Mouse (Mus musculus): ENCODE results near the gene Cacng3. TPM values are rescaled to one million over a fixed set of nuclear protein-coding genes. Genes with fewer than 3 reads are reported as not detected.

The Cacng3 gene
- polyA plus RNA-seq, 1 experiment from 2014 or later = 0.12 TPM

GRCm38 (mm10) chr7:122728186-122728585 is 57.9 kb downstream of the Cacng3 start:
- ATAC-seq (no peak), DNase-seq (no peak)
- no peak for TF ChIP-seq EP300 (IDR thresholded peaks at IDR 0.05; ENCODE audit: low read depth)
- TF ChIP-seq CTCF (IDR thresholded peaks at IDR 0.05; ENCODE audit: low read depth) = no peak
- Histone ChIP-seq H3K36me3 (replicated peaks; ENCODE audit: insufficient read depth, low read length) (no peaks in the 10 kb centered on the region), H3K9me3 (ENCODE audit: low read length) (no peaks in the 10 kb centered on the region), H3K4me1 (ENCODE audit: insufficient read depth) (no peaks in the 10 kb centered on the region), H3K27ac (ENCODE audit: low read depth) (no peak overlapping the region), H3K4me2 (ENCODE audit: low read depth, low read length) (no peak overlapping the region), H3K9ac (replicated peaks) (no peak overlapping the region), H3K4me3 (ENCODE audit: low read depth, low read length) (no peak overlapping the region), H3K27me3 (ENCODE audit: insufficient read depth, low read length) (no peaks in the 10 kb centered on the region)
- 80% methylated on average over 8 of the region's 8 CpGs for WGBS (ENCODE audit: insufficient replicate concordance)

- TF ChIP-seq EP300 (IDR thresholded peaks at IDR 0.05; ENCODE audit: low read depth) (no peak), CTCF (IDR thresholded peaks at IDR 0.05; ENCODE audit: low read depth) (no peak)
- DNase-seq (no peak), ATAC-seq (no peak)
- no peaks in the 10 kb centered on the region for H3K36me3 ChIP-seq (replicated peaks; ENCODE audit: insufficient read depth, low read length)
- H3K27ac ChIP-seq (ENCODE audit: low read depth) = no peak overlapping the region
- no peaks in the 10 kb centered on the region for H3K4me1 ChIP-seq (ENCODE audit: insufficient read depth)
- H3K9me3 ChIP-seq (ENCODE audit: low read length) = no peaks in the 10 kb centered on the region
- no peak overlapping the region for H3K9ac ChIP-seq (replicated peaks)
- 44% methylated on average over 7 of the region's 7 CpGs for WGBS (ENCODE audit: insufficient replicate concordance)
- no peak overlapping the region for H3K4me2 ChIP-seq (ENCODE audit: low read depth, low read length)
- H3K4me3 ChIP-seq (ENCODE audit: low read depth, low read length) = no peak overlapping the region
- no peaks in the 10 kb centered on the region for H3K27me3 ChIP-seq (ENCODE audit: insufficient read depth, low read length)
Observed at GRCm38 (mm10) chr7:122728846-122729245, 58.6 kb downstream of the Cacng3 start.

DNA sequence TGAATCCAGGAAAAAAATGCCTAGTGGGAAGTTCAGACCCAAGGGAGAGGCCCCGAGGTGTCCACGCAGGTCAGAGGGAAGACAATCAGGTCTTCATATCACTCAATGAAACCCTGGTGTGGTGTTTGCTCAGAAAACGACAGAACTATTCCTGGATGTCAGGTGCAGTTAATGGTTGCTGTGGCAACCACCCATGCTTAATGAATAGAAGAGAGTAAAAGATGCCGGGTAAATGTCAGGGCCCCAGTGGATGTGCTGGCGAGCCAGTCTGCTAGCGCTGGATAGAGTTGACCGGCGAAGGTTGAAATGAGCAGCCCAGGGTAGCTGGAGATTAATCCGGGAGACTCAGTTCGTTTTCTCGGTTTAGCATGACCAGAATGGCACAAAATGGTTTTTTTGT is 65.0 kb downstream of the Cacng3 start:
- H3K4me1 ChIP-seq (ENCODE audit: insufficient read depth) = no peaks in the 10 kb centered on the region
- no peak for ATAC-seq
- H3K9me3 ChIP-seq (ENCODE audit: low read length) = no peaks in the 10 kb centered on the region
- no peak for DNase-seq
- no peak overlapping the region for H3K9ac ChIP-seq (replicated peaks)
- no peak overlapping the region for H3K4me2 ChIP-seq (ENCODE audit: low read depth, low read length)
- no peak overlapping the region for H3K27ac ChIP-seq (ENCODE audit: low read depth)
- WGBS (ENCODE audit: insufficient replicate concordance) = 74% methylated on average over 11 of the region's 11 CpGs
- H3K36me3 ChIP-seq (replicated peaks; ENCODE audit: insufficient read depth, low read length) = no peaks in the 10 kb centered on the region
- TF ChIP-seq EP300 (IDR thresholded peaks at IDR 0.05; ENCODE audit: low read depth) (no peak), CTCF (IDR thresholded peaks at IDR 0.05; ENCODE audit: low read depth) (no peak)
- no peak overlapping the region for H3K4me3 ChIP-seq (ENCODE audit: low read depth, low read length)
- H3K27me3 ChIP-seq (ENCODE audit: insufficient read depth, low read length) = no peaks in the 10 kb centered on the region

DNA sequence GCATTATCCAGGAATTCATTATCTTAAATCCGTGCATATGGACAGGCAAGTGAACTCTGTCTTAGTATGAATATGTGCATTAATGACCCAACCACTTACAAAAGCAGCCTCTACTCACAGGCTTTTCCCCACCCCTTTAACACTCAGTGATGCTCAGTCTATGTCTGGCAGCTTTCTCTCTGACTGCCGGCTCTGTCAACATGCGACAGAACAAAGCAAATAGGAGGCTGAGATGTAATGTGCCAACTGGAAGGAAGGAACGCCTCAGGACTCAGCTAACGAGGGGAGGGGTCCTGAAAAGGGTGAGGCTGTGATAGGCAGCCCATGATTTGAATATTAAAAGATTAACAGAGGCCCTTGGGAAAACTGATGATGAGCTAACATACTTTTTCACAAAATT is 68.2 kb downstream of the Cacng3 start:
- Histone ChIP-seq H3K36me3 (replicated peaks; ENCODE audit: insufficient read depth, low read length) (no peaks in the 10 kb centered on the region), H3K27ac (ENCODE audit: low read depth) (no peak overlapping the region), H3K9me3 (ENCODE audit: low read length) (no peaks in the 10 kb centered on the region), H3K4me1 (ENCODE audit: insufficient read depth) (no peaks in the 10 kb centered on the region), H3K4me3 (ENCODE audit: low read depth, low read length) (no peak overlapping the region), H3K27me3 (ENCODE audit: insufficient read depth, low read length) (no peaks in the 10 kb centered on the region), H3K9ac (replicated peaks) (no peak overlapping the region), H3K4me2 (ENCODE audit: low read depth, low read length) (no peak overlapping the region)
- ATAC-seq (no peak), DNase-seq (no peak)
- 38% methylated on average over 5 of the region's 5 CpGs for WGBS (ENCODE audit: insufficient replicate concordance)
- TF ChIP-seq EP300 (IDR thresholded peaks at IDR 0.05; ENCODE audit: low read depth) = no peak
- TF ChIP-seq CTCF (IDR thresholded peaks at IDR 0.05; ENCODE audit: low read depth) = no peak

- 71% methylated on average over 2 of the region's 2 CpGs for WGBS (ENCODE audit: insufficient replicate concordance)
- no peak for TF ChIP-seq EP300 (IDR thresholded peaks at IDR 0.05; ENCODE audit: low read depth)
- TF ChIP-seq CTCF (IDR thresholded peaks at IDR 0.05; ENCODE audit: low read depth) = no peak
- no peak for ATAC-seq
Observed at GRCm38 (mm10) chr7:122740663-122741062, 70.4 kb downstream of the Cacng3 start.

GRCm38 (mm10) chr7:122755920-122756603 is 85.8 kb downstream of the Cacng3 start:
- Histone ChIP-seq H3K4me1 (ENCODE audit: insufficient read depth) (no peaks in the 10 kb centered on the region), H3K27ac (ENCODE audit: low read depth) (no peak overlapping the region), H3K36me3 (replicated peaks; ENCODE audit: insufficient read depth, low read length) (no peaks in the 10 kb centered on the region), H3K9me3 (ENCODE audit: low read length) (no peaks in the 10 kb centered on the region), H3K9ac (replicated peaks) (no peak overlapping the region), H3K4me2 (ENCODE audit: low read depth, low read length) (no peak overlapping the region), H3K4me3 (ENCODE audit: low read depth, low read length) (no peak overlapping the region), H3K27me3 (ENCODE audit: insufficient read depth, low read length) (no peaks in the 10 kb centered on the region)
- 82% methylated on average over 5 of the region's 5 CpGs for WGBS (ENCODE audit: insufficient replicate concordance)
- no peak for DNase-seq
- TF ChIP-seq EP300 (IDR thresholded peaks at IDR 0.05; ENCODE audit: low read depth) (no peak), CTCF (IDR thresholded peaks at IDR 0.05; ENCODE audit: low read depth) (no peak)
- ATAC-seq = no peak

More at GRCm38 (mm10) chr7:122740663-122741062, 70.4 kb downstream of the Cacng3 start:
- Histone ChIP-seq H3K4me2 (ENCODE audit: low read depth, low read length) (no peak overlapping the region), H3K4me3 (ENCODE audit: low read depth, low read length) (no peak overlapping the region), H3K9ac (replicated peaks) (no peak overlapping the region), H3K4me1 (ENCODE audit: insufficient read depth) (no peaks in the 10 kb centered on the region), H3K9me3 (ENCODE audit: low read length) (no peaks in the 10 kb centered on the region), H3K27me3 (ENCODE audit: insufficient read depth, low read length) (no peaks in the 10 kb centered on the region), H3K36me3 (replicated peaks; ENCODE audit: insufficient read depth, low read length) (no peaks in the 10 kb centered on the region), H3K27ac (ENCODE audit: low read depth) (no peak overlapping the region)
- no peak for DNase-seq
